Comparison of ENCODE assay signal across 8 mouse cellular contexts in genomic region chr7:127776426-127776825, GRCm38 (mm10). TPM values are rescaled to one million over a fixed set of nuclear protein-coding genes. Genes with fewer than 3 reads are reported as not detected.
DNase-seq lines count a peak whose midpoint lies in the region; ATAC-seq lines count a peak whose summit lies in the region.

Gene Setd1a, plus strand, starts transcription at chr7:127776670.

- peak within 1 kb of the TSS; percentile 94 for H3K4me2 ChIP-seq in heart, embryonic 12.5 days
- peak within 1 kb of the TSS; percentile 76 for H3K4me2 ChIP-seq in kidney, embryonic 16.5 days (replicated peaks; ENCODE audit: low read depth, low read length)
- H3K4me2 ChIP-seq in liver, embryonic 11.5 days, result peak within 1 kb of the TSS; percentile 94
- peak within 1 kb of the TSS; percentile 91 for H3K4me2 ChIP-seq in stomach, embryonic 14.5 days (replicated peaks; ENCODE audit: low read depth, low read length)

- H3K36me3 ChIP-seq in erythroblast, embryonic 14.5 days (ENCODE audit: control insufficient read depth), result peaks cover 34% of the 10 kb centered on the region
- H3K36me3 ChIP-seq in heart, embryonic 12.5 days, result peaks cover 32% of the 10 kb centered on the region
- H3K36me3 ChIP-seq in kidney, embryonic 16.5 days (ENCODE audit: insufficient read depth, low read length), result peaks cover 23% of the 10 kb centered on the region
- H3K36me3 ChIP-seq in liver, embryonic 11.5 days (ENCODE audit: control insufficient read depth, insufficient read depth, low read length), result peaks cover 14% of the 10 kb centered on the region
- H3K36me3 ChIP-seq in stomach, embryonic 14.5 days (ENCODE audit: control insufficient read depth, insufficient read depth, low read length), result peaks cover 24% of the 10 kb centered on the region

- peak within 1 kb of the TSS; percentile 99 for H3K27ac ChIP-seq in heart, embryonic 12.5 days (ENCODE audit: poor library complexity, severe bottlenecking)
- peak within 1 kb of the TSS; percentile 100 for H3K27ac ChIP-seq in kidney, embryonic 16.5 days (ENCODE audit: low read length)
- H3K27ac ChIP-seq in liver, embryonic 11.5 days (ENCODE audit: low read depth, low read length), result peak within 1 kb of the TSS; percentile 98
- H3K27ac ChIP-seq in stomach, embryonic 14.5 days (ENCODE audit: low read length), result peak within 1 kb of the TSS; percentile 99

- no peaks in the 10 kb centered on the region for H3K27me3 ChIP-seq in erythroblast, embryonic 14.5 days (ENCODE audit: control insufficient read depth)
- H3K27me3 ChIP-seq in heart, embryonic 12.5 days (replicated peaks), result no peaks in the 10 kb centered on the region
- no peaks in the 10 kb centered on the region for H3K27me3 ChIP-seq in kidney, embryonic 16.5 days (ENCODE audit: insufficient read depth, low read length)
- no peaks in the 10 kb centered on the region for H3K27me3 ChIP-seq in liver, embryonic 11.5 days (replicated peaks; ENCODE audit: control insufficient read depth, insufficient read depth, low read length)
- H3K27me3 ChIP-seq in stomach, embryonic 14.5 days (ENCODE audit: control insufficient read depth, insufficient read depth, low read length), result no peaks in the 10 kb centered on the region

- peak; percentile 85 for DNase-seq in CD4-positive helper T cell, adult 2 months (ENCODE audit: low read depth, low spot score)
- peak; percentile 78 for DNase-seq in brain, embryonic 18.5 days (ENCODE audit: low read depth, low spot score)
- peak; percentile 81 for DNase-seq in liver, embryonic 11.5 days (ENCODE audit: low spot score)
- DNase-seq in natural killer cell, adult 2 months (ENCODE audit: low spot score in 2 of 2), result peak; percentile 73 to 78

- H3K9me3 ChIP-seq in erythroblast, embryonic 14.5 days (ENCODE audit: control insufficient read depth, low read length), result no peaks in the 10 kb centered on the region
- H3K9me3 ChIP-seq in heart, embryonic 12.5 days (replicated peaks), result no peaks in the 10 kb centered on the region
- no peaks in the 10 kb centered on the region for H3K9me3 ChIP-seq in kidney, embryonic 16.5 days (ENCODE audit: low read length)
- no peaks in the 10 kb centered on the region for H3K9me3 ChIP-seq in liver, embryonic 11.5 days (ENCODE audit: control insufficient read depth, low read length)
- no peaks in the 10 kb centered on the region for H3K9me3 ChIP-seq in stomach, embryonic 14.5 days (ENCODE audit: control insufficient read depth, low read depth, low read length)

- ATAC-seq in heart, embryonic 12.5 days (ENCODE audit: insufficient number of reproducible peaks, low FRiP score), result peak; percentile 78
- ATAC-seq in kidney, embryonic 16.5 days (ENCODE audit: low FRiP score, low TSS enrichment), result peak; percentile 64
- ATAC-seq in liver, embryonic 11.5 days (replicated peaks; ENCODE audit: low FRiP score), result peak; percentile 56; the same call in 1 of the 2 replicates
- ATAC-seq in stomach, embryonic 14.5 days (ENCODE audit: insufficient number of reproducible peaks, insufficient read depth, low FRiP score, low read depth), result peak; percentile 61; the same call in 1 of the 2 replicates

- under 1% methylated on average over 23 of the region's 23 CpGs for WGBS in heart, embryonic 12.5 days
- WGBS in kidney, embryonic 16.5 days, result 0% methylated on average over 23 of the region's 23 CpGs
- 0% methylated on average over 23 of the region's 23 CpGs for WGBS in liver, embryonic 11.5 days
- WGBS in stomach, embryonic 14.5 days, result under 1% methylated on average over 23 of the region's 23 CpGs

- peak within 1 kb of the TSS; percentile 96 for H3K9ac ChIP-seq in heart, embryonic 12.5 days
- H3K9ac ChIP-seq in kidney, embryonic 16.5 days (replicated peaks; ENCODE audit: low read length), result peak within 1 kb of the TSS; percentile 92
- peak within 1 kb of the TSS; percentile 96 for H3K9ac ChIP-seq in liver, embryonic 11.5 days (ENCODE audit: low read depth, low read length)
- H3K9ac ChIP-seq in stomach, embryonic 14.5 days (replicated peaks; ENCODE audit: low read depth, low read length), result peak within 1 kb of the TSS; percentile 93

- H3K4me1 ChIP-seq in erythroblast, embryonic 14.5 days (ENCODE audit: control insufficient read depth), result peaks cover 59% of the 10 kb centered on the region
- peaks cover 13% of the 10 kb centered on the region for H3K4me1 ChIP-seq in heart, embryonic 12.5 days (replicated peaks)
- H3K4me1 ChIP-seq in kidney, embryonic 16.5 days (ENCODE audit: insufficient read depth, low read length), result peaks cover 10% of the 10 kb centered on the region
- H3K4me1 ChIP-seq in liver, embryonic 11.5 days (replicated peaks; ENCODE audit: control insufficient read depth, insufficient read depth, low read length), result peaks cover 21% of the 10 kb centered on the region
- H3K4me1 ChIP-seq in stomach, embryonic 14.5 days (ENCODE audit: control insufficient read depth, insufficient read depth, low read length), result peaks cover 10% of the 10 kb centered on the region

- H3K4me3 ChIP-seq in erythroblast, embryonic 14.5 days (replicated peaks), result peak within 1 kb of the TSS; percentile 78
- H3K4me3 ChIP-seq in heart, embryonic 12.5 days, result peak within 1 kb of the TSS; percentile 99
- H3K4me3 ChIP-seq in kidney, embryonic 16.5 days (ENCODE audit: low read length), result peak within 1 kb of the TSS; percentile 88
- peak within 1 kb of the TSS; percentile 98 for H3K4me3 ChIP-seq in liver, embryonic 11.5 days (ENCODE audit: low read depth, low read length)
- H3K4me3 ChIP-seq in stomach, embryonic 14.5 days (ENCODE audit: low read depth, low read length), result peak within 1 kb of the TSS; percentile 85

RNA-seq across cellular contexts. Expression of gene Setd1a, which starts in this region (rescaled TPM):
- polyA plus RNA-seq in erythroblast, embryonic 14.5 days (2012), result 4.7 and 6.0 TPM in 2 replicates
- polyA plus RNA-seq in heart, embryonic 12.5 days (2016; fragmentation: Nextera tagmentation; extraction: Ambion mirVana), result 12.1 and 14.6 TPM in 2 replicates
- polyA plus RNA-seq in kidney, embryonic 16.5 days (2015; fragmentation: Nextera tagmentation; extraction: Ambion mirVana), result 18.9 and 19.4 TPM in 2 replicates
- polyA plus RNA-seq in liver, embryonic 11.5 days (2014; fragmentation: Nextera tagmentation; extraction: Ambion mirVana), result 24.2 and 26.0 TPM in 2 replicates
- polyA plus RNA-seq in stomach, embryonic 14.5 days (2014; fragmentation: Nextera tagmentation; extraction: Ambion mirVana), result 31.2 and 32.1 TPM in 2 replicates

Comparison
In these comparisons a context has a peak if more than half of its experiments do, and no peak if none do; other contexts are left out.
1. Peak in every context shown above with its lines: DNase-seq, ATAC-seq, H3K4me3 ChIP-seq and H3K27ac ChIP-seq.